In genomic region chr5:135187349-135188213, GRCm38 (mm10) we compare ENCODE assay signal across 8 mouse cellular contexts. TPM values are rescaled to one million over a fixed set of nuclear protein-coding genes. Genes with fewer than 3 reads are reported as not detected.
A peak's percentile ranks its signal among the peaks of the same experiment; 100 is the strongest.
DNase-seq lines count a peak whose midpoint lies in the region; ATAC-seq lines count a peak whose summit lies in the region.

No protein-coding gene starts in this region.

- H3K27ac ChIP-seq in heart, embryonic 14.5 days (replicated peaks in 1 of 2; ENCODE audit: control insufficient read depth in 1 of 2, insufficient read depth in 1 of 2, low read depth in 2 of 2, low read length in 2 of 2): peak overlapping the region; percentile 89 to 93
- H3K27ac ChIP-seq in stomach, embryonic 14.5 days (ENCODE audit: low read length): peak overlapping the region; percentile 97

- DNase-seq in frontal cortex, postnatal 25 days (ENCODE audit: low spot score in 2 of 2): no peak
- DNase-seq in adrenal gland, postnatal 14 days: peak; percentile 59
- DNase-seq in left cerebral cortex, postnatal 4 days: peak; percentile 48

- no peaks in the 10 kb centered on the region for H3K9me3 ChIP-seq in heart, embryonic 14.5 days (ENCODE audit: control insufficient read depth, low read length)
- 0 out of 2 replicates have a peak, but pooled peaks cover 5% of the 10 kb centered on the region for H3K9me3 ChIP-seq in stomach, embryonic 14.5 days (ENCODE audit: control insufficient read depth, low read depth, low read length)

- H3K27me3 ChIP-seq in heart, embryonic 14.5 days (ENCODE audit: control insufficient read depth, insufficient read depth, low read length): no peaks in the 10 kb centered on the region
- no peaks in the 10 kb centered on the region for H3K27me3 ChIP-seq in stomach, embryonic 14.5 days (ENCODE audit: control insufficient read depth, insufficient read depth, low read length)

- under 1% methylated on average over 76 of the region's 102 CpGs for WGBS in heart, embryonic 14.5 days
- under 1% methylated on average over 76 of the region's 102 CpGs for WGBS in stomach, embryonic 14.5 days

- H3K4me1 ChIP-seq in heart, embryonic 14.5 days (ENCODE audit: control insufficient read depth in 2 of 2, insufficient read depth in 2 of 2, low read length in 2 of 2): peaks cover 6 to 19% of the 10 kb centered on the region in 2 experiments
- peaks cover 32% of the 10 kb centered on the region for H3K4me1 ChIP-seq in stomach, embryonic 14.5 days (ENCODE audit: control insufficient read depth, insufficient read depth, low read length)

- intact Hi-C loops in left cerebral cortex, postnatal 4 days (cut with DNase I): no loop called here

- H3K4me3 ChIP-seq in heart, embryonic 14.5 days (ENCODE audit: control insufficient read depth in 1 of 2, insufficient read depth in 1 of 2, low read depth in 1 of 2, low read length in 2 of 2): peak overlapping the region; percentile 81 to 90
- H3K4me3 ChIP-seq in stomach, embryonic 14.5 days (ENCODE audit: low read depth, low read length): peak overlapping the region; percentile 100

- ATAC-seq in frontal cortex, adult (ENCODE audit: low TSS enrichment): peak; percentile 31; the same call in 1 of the 2 replicates
- peak; percentile 41 for ATAC-seq in erythroblast, adult 5-6 weeks (replicated peaks; ENCODE audit: low FRiP score, poor library complexity, severe bottlenecking)
- ATAC-seq in heart, embryonic 14.5 days (ENCODE audit: insufficient number of reproducible peaks, insufficient read depth, low FRiP score, low read depth): peak; percentile 64
- peak; percentile 21 for ATAC-seq in megakaryocyte progenitor cell, adult 5-6 weeks (replicated peaks; ENCODE audit: poor library complexity)
- peak; percentile 48 for ATAC-seq in stomach, embryonic 14.5 days (ENCODE audit: insufficient number of reproducible peaks, insufficient read depth, low FRiP score, low read depth)

- H3K4me2 ChIP-seq in heart, embryonic 14.5 days (ENCODE audit: low read length): peak overlapping the region; percentile 81
- H3K4me2 ChIP-seq in stomach, embryonic 14.5 days (replicated peaks; ENCODE audit: low read depth, low read length): peak overlapping the region; percentile 71

- peak overlapping the region; percentile 87 for H3K9ac ChIP-seq in heart, embryonic 14.5 days (ENCODE audit: low read length)
- H3K9ac ChIP-seq in stomach, embryonic 14.5 days (replicated peaks; ENCODE audit: low read depth, low read length): peak overlapping the region; percentile 99

- peaks cover 37% of the 10 kb centered on the region for H3K36me3 ChIP-seq in heart, embryonic 14.5 days (ENCODE audit: control insufficient read depth, insufficient read depth, low read length)
- H3K36me3 ChIP-seq in stomach, embryonic 14.5 days (ENCODE audit: control insufficient read depth, insufficient read depth, low read length): peaks cover 7% of the 10 kb centered on the region

RNA-seq across cellular contexts. Expression of gene Baz1b, which starts 0.5 kb away (rescaled TPM):
- 84.6 and 87.4 TPM in 2 replicates for total RNA-seq in adrenal gland, postnatal 14 days (2021)
- 33.4 and 39.8 TPM in 2 replicates for total RNA-seq in erythroblast, adult 5-6 weeks (2015; ENCODE audit: low replicate concordance)
- total RNA-seq in erythroblast, adult 5-6 weeks (2017; ENCODE audit: low replicate concordance): 91.2 and 108 TPM in 2 replicates
- polyA plus RNA-seq in heart, embryonic 14.5 days (2014; fragmentation: Nextera tagmentation; extraction: Ambion mirVana): 32.8 and 32.9 TPM in 2 replicates
- total RNA-seq in left cerebral cortex, postnatal 4 days (2021): 10 to 100 TPM; 57.8 to 61.9 TPM
- 72.1 and 90.2 TPM in 2 replicates for total RNA-seq in megakaryocyte progenitor cell, adult 5-6 weeks (2015)
- 128 and 160 TPM in 2 replicates for total RNA-seq in megakaryocyte progenitor cell, adult 5-6 weeks (2017)
- 60.3 and 60.7 TPM in 2 replicates for polyA plus RNA-seq in stomach, embryonic 14.5 days (2014; fragmentation: Nextera tagmentation; extraction: Ambion mirVana)

RNA-seq across cellular contexts. Expression of gene Bcl7b, which starts 19.5 kb away (rescaled TPM):
- total RNA-seq in adrenal gland, postnatal 14 days (2021): 53.3 and 57.9 TPM in 2 replicates
- 6.0 and 10.0 TPM in 2 replicates for total RNA-seq in erythroblast, adult 5-6 weeks (2015; ENCODE audit: low replicate concordance)
- 12.9 and 19.2 TPM in 2 replicates for total RNA-seq in erythroblast, adult 5-6 weeks (2017; ENCODE audit: low replicate concordance)
- 36.7 and 41.4 TPM in 2 replicates for polyA plus RNA-seq in heart, embryonic 14.5 days (2014; fragmentation: Nextera tagmentation; extraction: Ambion mirVana)
- total RNA-seq in left cerebral cortex, postnatal 4 days (2021): 10 to 100 TPM; 24.3 to 26.6 TPM
- total RNA-seq in megakaryocyte progenitor cell, adult 5-6 weeks (2015): 18.1 and 18.7 TPM in 2 replicates
- 24.8 and 25.2 TPM in 2 replicates for total RNA-seq in megakaryocyte progenitor cell, adult 5-6 weeks (2017)
- 45.1 and 48.9 TPM in 2 replicates for polyA plus RNA-seq in stomach, embryonic 14.5 days (2014; fragmentation: Nextera tagmentation; extraction: Ambion mirVana)

RNA-seq across cellular contexts. Expression of gene Tbl2, which starts 38.1 kb away (rescaled TPM):
- 26.5 and 26.6 TPM in 2 replicates for total RNA-seq in adrenal gland, postnatal 14 days (2021)
- total RNA-seq in erythroblast, adult 5-6 weeks (2015; ENCODE audit: low replicate concordance): 1.5 and 3.6 TPM in 2 replicates
- total RNA-seq in erythroblast, adult 5-6 weeks (2017; ENCODE audit: low replicate concordance): 2.8 and 3.7 TPM in 2 replicates
- polyA plus RNA-seq in heart, embryonic 14.5 days (2014; fragmentation: Nextera tagmentation; extraction: Ambion mirVana): 18.0 and 20.0 TPM in 2 replicates
- total RNA-seq in left cerebral cortex, postnatal 4 days (2021): 10 to 100 TPM; 18.9 to 21.8 TPM
- total RNA-seq in megakaryocyte progenitor cell, adult 5-6 weeks (2015): 10.9 and 11.0 TPM in 2 replicates
- 14.9 and 18.7 TPM in 2 replicates for total RNA-seq in megakaryocyte progenitor cell, adult 5-6 weeks (2017)
- polyA plus RNA-seq in stomach, embryonic 14.5 days (2014; fragmentation: Nextera tagmentation; extraction: Ambion mirVana): 24.8 and 28.5 TPM in 2 replicates

Comparison
In these comparisons a context has a peak if more than half of its experiments do, and no peak if none do; other contexts are left out.
1. DNase-seq: peak in adrenal gland, postnatal 14 days (single experiment) and left cerebral cortex, postnatal 4 days (single experiment); none in frontal cortex, postnatal 25 days (0 of 2).
2. Peak in every context shown above with its lines, with median percentiles within 50 percentile points of each other: ATAC-seq.